Mouse (Mus musculus) CH12.LX (cell line): ENCODE results near the gene Hist1h2bm. TPM values are rescaled to one million over a fixed set of nuclear protein-coding genes. Genes with fewer than 3 reads are reported as not detected.
A peak's percentile ranks its signal among the peaks of the same experiment; 100 is the strongest.

Source experiments
- DNase-seq: peaks from one replicate; pipeline ENCODE4 v3.0.0-alpha.2; 2013; ENCODE audit errors: extremely low read depth
- H3K27ac ChIP-seq: 2 replicates; pipeline ENCODE4 v1.5.1; 2012; ENCODE audit warnings: low read depth, mild to moderate bottlenecking, control low read depth, moderate library complexity; ENCODE audit not compliant: insufficient read depth
- H3K27me3 ChIP-seq: replicated peaks from 2 replicates; pipeline ENCODE3; 2012; ENCODE audit warnings: inconsistent platforms
- H3K36me3 ChIP-seq, 2 experiments: replicated peaks in 1 of 2; 2 replicates each; pipeline versions ENCODE3 to v1.6.1; 2012; ENCODE audit warnings: inconsistent platforms in 1 of 2, low read length in 1 of 2, mild to moderate bottlenecking in 1 of 2, mixed read lengths in 1 of 2, moderate library complexity in 1 of 2; ENCODE audit not compliant: control insufficient read depth in 1 of 2, insufficient read depth in 1 of 2
- H3K4me1 ChIP-seq, 2 experiments: 2 replicates each; pipeline ENCODE4 v1.6.1; 2012; ENCODE audit warnings: inconsistent platforms in 1 of 2, moderate library complexity in 1 of 2; ENCODE audit not compliant: insufficient read depth in 2 of 2, control insufficient read depth in 1 of 2
- H3K4me2 ChIP-seq: 2 replicates; pipeline ENCODE4 v1.6.1; 2012; ENCODE audit warnings: low read depth, mild to moderate bottlenecking, control low read depth; ENCODE audit not compliant: poor library complexity, insufficient read depth, severe bottlenecking
- H3K4me3 ChIP-seq, 3 experiments: fragments of 150-350 bp in 1 of 3; sonication (generic) in 1 of 3; replicated peaks in 1 of 3; 2 replicates each; pipeline versions ENCODE3 to v1.5.1; 2011 to 2012; ENCODE audit warnings: low read depth in 2 of 3, low read length in 2 of 3, mild to moderate bottlenecking in 2 of 3, moderate library complexity in 2 of 3, control low read depth in 1 of 3, improper control_type of control experiment in 1 of 3, inconsistent platforms in 1 of 3, mixed read lengths in 1 of 3; ENCODE audit not compliant: poor library complexity in 1 of 3
- H3K79me2 ChIP-seq: replicated peaks from 2 replicates; pipeline ENCODE4 v1.6.1; 2012; ENCODE audit warnings: mild to moderate bottlenecking, moderate library complexity; ENCODE audit not compliant: control insufficient read depth, poor library complexity, insufficient read depth, severe bottlenecking; ENCODE audit errors: extremely low read depth
- H3K9ac ChIP-seq: 2 replicates; pipeline ENCODE4 v1.6.1; 2012; ENCODE audit warnings: low read depth, mild to moderate bottlenecking, control low read depth, moderate library complexity; ENCODE audit not compliant: insufficient read depth
- H3K9me3 ChIP-seq: replicated peaks from 2 replicates; pipeline ENCODE3; 2012; ENCODE audit warnings: low read length, inconsistent platforms, mixed read lengths
- BHLHE40 ChIP-seq: IDR thresholded peaks from 2 replicates; pipeline ENCODE4 v1.6.1; 2011; ENCODE audit warnings: mild to moderate bottlenecking, low read depth, low read length, improper control_type of control experiment
- CHD1 ChIP-seq: IDR thresholded peaks from 2 replicates; pipeline ENCODE4 v1.6.1; 2012; ENCODE audit warnings: low read depth, low read length, improper control_type of control experiment, inconsistent platforms
- CTCF ChIP-seq, 2 experiments: IDR thresholded peaks in 1 of 2; conservative IDR thresholded peaks in 1 of 2; 2 replicates each; pipeline ENCODE4 v1.5.1; 2011 to 2012; ENCODE audit warnings: low read depth in 2 of 2, low read length in 2 of 2, improper control_type of control experiment in 1 of 2, inconsistent platforms in 1 of 2, mild to moderate bottlenecking in 1 of 2, moderate library complexity in 1 of 2
- ELF1 ChIP-seq: IDR thresholded peaks from 2 replicates; pipeline ENCODE4 v1.6.1; 2014; ENCODE audit warnings: low read depth, mild to moderate bottlenecking, inconsistent platforms, low read length, improper control_type of control experiment
- HCFC1 ChIP-seq: IDR thresholded peaks from 2 replicates; pipeline ENCODE4 v1.6.1; 2012; ENCODE audit warnings: low read depth, mild to moderate bottlenecking, inconsistent platforms, low read length, improper control_type of control experiment
- IRF4 ChIP-seq: IDR thresholded peaks from 2 replicates; pipeline ENCODE4 v1.6.1; 2014; ENCODE audit warnings: low read depth, mild to moderate bottlenecking, inconsistent platforms, low read length, improper control_type of control experiment
- MAX ChIP-seq: IDR thresholded peaks from 2 replicates; pipeline ENCODE4 v1.6.1; 2011; ENCODE audit warnings: low read length, improper control_type of control experiment
- MAZ ChIP-seq: IDR thresholded peaks from 2 replicates; pipeline ENCODE4 v1.6.1; 2012; ENCODE audit warnings: low read depth, mild to moderate bottlenecking, inconsistent platforms, low read length, improper control_type of control experiment, moderate library complexity
- MEF2A ChIP-seq: IDR thresholded peaks from 2 replicates; pipeline ENCODE4 v1.6.1; 2014; ENCODE audit warnings: low read depth, mild to moderate bottlenecking, inconsistent platforms, low read length, improper control_type of control experiment, borderline replicate concordance
- MXI1 ChIP-seq: IDR thresholded peaks from 2 replicates; pipeline ENCODE4 v1.6.1; 2011; ENCODE audit warnings: mild to moderate bottlenecking, low read depth, low read length, improper control_type of control experiment
- MYC ChIP-seq: IDR thresholded peaks from 2 replicates; pipeline ENCODE4 v1.6.1; 2011; ENCODE audit warnings: low read depth, mild to moderate bottlenecking, improper control_type of control experiment, low read length
- NELFE ChIP-seq: IDR thresholded peaks from 2 replicates; pipeline ENCODE4 v1.6.1; 2011; ENCODE audit warnings: low read depth, low read length, improper control_type of control experiment
- NRF1 ChIP-seq: IDR thresholded peaks from 2 replicates; pipeline ENCODE4 v1.6.1; 2014; ENCODE audit warnings: low read depth, mild to moderate bottlenecking, inconsistent platforms, low read length, improper control_type of control experiment, moderate library complexity
- RAD21 ChIP-seq: IDR thresholded peaks from 2 replicates; pipeline ENCODE4 v1.6.1; 2011; ENCODE audit warnings: low read depth, mild to moderate bottlenecking, low read length, improper control_type of control experiment, moderate library complexity
- SIN3A ChIP-seq: IDR thresholded peaks from 2 replicates; pipeline ENCODE4 v1.6.1; 2012; ENCODE audit warnings: low read length, improper control_type of control experiment, inconsistent platforms
- SMC3 ChIP-seq: IDR thresholded peaks from 2 replicates; pipeline ENCODE4 v1.6.1; 2011; ENCODE audit warnings: low read depth, low read length, improper control_type of control experiment
- TBP ChIP-seq: conservative IDR thresholded peaks from 2 replicates; pipeline ENCODE4 v1.6.1; 2011; ENCODE audit warnings: low read depth, low read length, improper control_type of control experiment
- TCF12 ChIP-seq: IDR thresholded peaks from 2 replicates; pipeline ENCODE4 v1.6.1; 2014; ENCODE audit warnings: low read depth, mild to moderate bottlenecking, inconsistent platforms, low read length, improper control_type of control experiment
- ZKSCAN1 ChIP-seq: IDR thresholded peaks from 2 replicates; pipeline ENCODE4 v1.6.1; 2012; ENCODE audit warnings: low read depth, inconsistent platforms, low read length, improper control_type of control experiment, borderline replicate concordance
- ZMIZ1 ChIP-seq: IDR thresholded peaks from 2 replicates; pipeline ENCODE4 v1.6.1; 2012; ENCODE audit warnings: low read depth, mild to moderate bottlenecking, inconsistent platforms, low read length, improper control_type of control experiment
- dilution Hi-C: fragments of 300-500 bp; cut with MboI; formaldehyde crosslinking; loops from 2 replicates; pipeline ENCODE4 v1.14.3; 2020; ENCODE audit warnings: low sequenced_read_pairs; ENCODE audit not compliant: extremely low pct_unique_long_range_greater_than_20kb, extremely low pct_ligation_motif_present
- in situ Hi-C: fragments of 300-500 bp; cut with MboI; formaldehyde crosslinking; loops from 3 replicates; pipeline ENCODE4 v1.14.3; 2019; ENCODE audit warnings: low sequenced_read_pairs, low pct_ligation_motif_present, low pct_unique_long_range_greater_than_20kb, mixed read lengths
- polyA plus RNA-seq: library from polyadenylated mRNA; unstranded; fragments of >175 nt; gene quantifications from 2 replicates; pipeline ENCODE4 v1.2.1, GENCODE M21; 2012; ENCODE audit warnings: low read depth; ENCODE audit not compliant: insufficient read length
- total RNA-seq, 2 experiments: library from RNA; depleted of rRNA; stranded (reverse); fragments of 300-350 nt in 1 of 2; fragments of >200 nt in 1 of 2; gene quantifications; 2 replicates each; pipeline ENCODE4 v1.2.3; 2012 to 2014

The Hist1h2bm gene
- total and polyA plus RNA-seq, 3 experiments: 0.87 to 1,804 (median 36.0) TPM

DNA sequence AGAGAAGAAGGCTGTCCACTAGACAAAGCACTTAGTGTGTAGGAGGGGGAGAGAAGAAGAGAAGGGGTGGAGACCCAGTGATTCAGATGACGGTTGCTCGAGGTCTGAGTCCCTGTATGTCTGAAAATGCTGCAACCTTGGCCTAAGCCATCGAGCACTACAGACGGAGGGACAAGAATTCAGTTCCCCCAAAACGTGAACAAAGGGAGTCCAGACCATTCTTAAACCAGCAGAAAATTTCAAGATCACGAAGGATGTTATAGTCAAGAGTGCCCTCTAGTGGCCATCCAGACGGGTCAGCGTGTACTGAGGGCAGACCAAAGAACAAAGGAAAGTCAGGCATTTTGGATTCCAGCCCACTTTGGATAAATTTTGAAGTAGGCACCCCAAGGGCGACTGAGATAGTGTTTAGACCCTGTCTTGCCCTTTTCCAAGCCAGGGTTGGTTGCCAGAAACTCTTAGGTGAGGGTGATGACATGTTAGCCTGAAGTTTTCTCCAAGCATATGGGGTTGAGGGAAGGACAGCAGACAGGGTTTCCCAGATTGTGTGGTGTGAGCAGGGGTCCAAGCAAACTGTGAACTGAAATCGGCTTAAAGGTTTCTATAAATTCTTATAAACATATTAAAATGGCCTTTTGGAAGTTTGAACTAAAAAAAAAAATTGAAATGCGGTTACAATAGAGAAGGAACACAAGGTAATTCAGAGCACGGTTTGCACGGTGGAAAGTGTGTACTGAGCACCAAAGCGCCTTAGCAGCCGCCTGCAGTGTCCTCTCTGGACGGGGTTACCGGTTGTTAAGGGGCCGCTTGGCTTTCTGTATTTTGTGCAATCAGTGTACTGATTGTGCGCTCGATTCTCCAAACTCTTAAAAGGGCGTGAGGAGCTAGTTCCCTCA is 12.4 kb downstream of the Hist1h2bm start:
- dilution Hi-C loops (no loop called here), in situ Hi-C loops (loop anchor here (25.0 kb wide), 1 partner anchor 1828 kb away; the partner anchor contains the start of genes Hist1h1d, Hist1h2ad, Hist1h2ae and Hist1h2bf)
- TF ChIP-seq HCFC1 (peak; percentile 54), MAZ (no peak), IRF4 (0 out of 2 replicates have a peak, but pooled peaks have one; percentile 30), RAD21 (peak; percentile 87), MXI1 (peak; percentile 69; the same call in 1 of the 2 replicates), MAX (peak; percentile 79), NRF1 (no peak), TBP (0 out of 2 replicates have a peak, but pooled peaks have one; percentile 50), MYC (peak; percentile 80), SIN3A (peak; percentile 58), CHD1 (no peak), MEF2A (peak; percentile 43; the same call in 1 of the 2 replicates), NELFE (peak; percentile 45; the same call in 1 of the 2 replicates), ZMIZ1 (no peak), SMC3 (peak; percentile 60), ELF1 (no peak), ZKSCAN1 (no peak), CTCF (conservative IDR thresholded peaks at IDR 0.05 in 1 of 2, IDR thresholded peaks at IDR 0.05 in 1 of 2; ENCODE audit: low read depth in 2 of 2, low read length in 2 of 2) (peak; percentile 79 to 87), BHLHE40 (peak; percentile 41), TCF12 (0 out of 2 replicates have a peak, but pooled peaks have one; percentile 15)
- no peaks in the 10 kb centered on the region for H3K27me3 ChIP-seq
- peak; percentile 93 for DNase-seq
- peak overlapping the region; percentile 69 for H3K9ac ChIP-seq
- H3K27ac ChIP-seq: peak overlapping the region; percentile 91
- no peaks in the 10 kb centered on the region for H3K79me2 ChIP-seq
- H3K4me3 ChIP-seq: peak overlapping the region; percentile 12 to 32 (median 24)
- peaks cover 7 to 26% of the 10 kb centered on the region in 2 experiments; a peak in 3 of 4 replicates for H3K4me1 ChIP-seq
- no peaks in the 10 kb centered on the region for H3K9me3 ChIP-seq
- peak overlapping the region; percentile 90 for H3K4me2 ChIP-seq
- no peaks in the 10 kb centered on the region for H3K36me3 ChIP-seq
